Mouse (Mus musculus): ENCODE data around the gene Sh2b1. TPM values are rescaled to one million over a fixed set of nuclear protein-coding genes. Genes with fewer than 3 reads are reported as not detected.
A peak's percentile ranks its signal among the peaks of the same experiment; 100 is the strongest.

The Sh2b1 gene
- polyA plus RNA-seq, 1 experiment from 2014 or later: 40.9 TPM

DNA sequence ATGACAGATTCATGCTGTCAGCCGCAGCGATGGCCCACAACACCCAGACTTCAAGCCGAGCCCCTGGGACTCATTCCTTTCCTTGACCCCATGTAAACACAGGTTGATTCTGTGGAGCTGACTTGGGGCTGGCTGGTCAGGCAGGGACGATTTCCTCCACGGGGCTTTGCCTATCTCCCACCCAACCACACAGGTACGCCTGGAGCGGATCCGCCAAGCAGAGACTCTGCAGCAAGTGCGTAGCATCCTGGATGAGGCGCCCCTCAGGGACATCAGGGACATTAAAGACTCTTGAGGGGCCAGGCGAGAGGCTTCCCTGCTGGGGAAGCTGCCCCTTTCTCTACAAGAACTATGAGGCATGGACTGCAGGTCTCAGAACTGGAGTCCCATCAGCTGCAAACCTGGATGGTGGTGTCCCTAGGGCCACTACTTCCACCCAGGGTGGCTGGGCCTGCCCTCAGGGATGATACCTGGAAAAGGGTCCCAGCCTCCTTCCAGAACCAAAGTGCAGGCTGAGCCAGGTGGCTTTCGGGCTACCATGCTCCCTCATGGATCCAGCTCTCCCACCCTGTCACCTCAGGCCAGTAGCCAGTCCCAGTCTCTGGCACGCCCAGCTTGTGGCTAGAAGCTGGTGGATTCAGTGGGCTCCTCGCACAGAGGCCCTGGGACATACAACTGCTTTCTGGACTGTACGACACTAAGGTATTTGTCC, 30.0 kb downstream of the Sh2b1 start:
- Histone ChIP-seq H3K9ac (ENCODE audit: low read length) (no peak overlapping the region), H3K27ac (ENCODE audit: low read depth) (no peak overlapping the region), H3K27me3 (replicated peaks; ENCODE audit: control insufficient read depth, insufficient read depth, low read length) (no peaks in the 10 kb centered on the region), H3K36me3 (ENCODE audit: control insufficient read depth, insufficient read depth, low read length) (peaks cover 40% of the 10 kb centered on the region), H3K4me3 (ENCODE audit: low read depth, low read length) (no peak overlapping the region), H3K9me3 (ENCODE audit: control insufficient read depth, low read length) (no peaks in the 10 kb centered on the region), H3K4me2 (ENCODE audit: low read length) (no peak overlapping the region), H3K4me1 (replicated peaks; ENCODE audit: control insufficient read depth, insufficient read depth, low read length) (no peaks in the 10 kb centered on the region)
- WGBS: 93% methylated on average over 15 of the region's 15 CpGs
- ATAC-seq (replicated peaks; ENCODE audit: low FRiP score, low TSS enrichment, low read depth): no peak
- no peak for DNase-seq (ENCODE audit: low spot score)

DNA sequence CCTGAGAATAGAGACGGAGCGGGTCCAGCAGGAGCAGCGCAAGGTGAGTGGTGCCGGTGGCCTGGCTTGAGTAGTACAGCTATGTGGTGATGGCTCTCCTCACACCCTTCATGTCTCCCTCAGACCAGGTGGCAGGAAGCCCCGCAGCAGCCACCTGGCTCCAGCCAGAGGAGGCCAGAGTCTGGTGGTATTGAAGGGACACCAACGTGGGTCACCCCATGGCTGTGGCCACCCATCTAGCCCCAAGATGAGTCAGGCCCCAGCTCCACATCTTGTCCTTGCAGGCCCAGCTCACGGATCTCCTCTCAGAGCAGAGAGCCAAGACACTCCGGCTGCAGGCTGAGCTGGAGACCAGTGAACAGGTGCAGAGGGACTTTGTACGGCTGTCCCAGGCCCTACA, 30.7 kb downstream of the Sh2b1 start:
- H3K4me3 ChIP-seq (ENCODE audit: low read depth, low read length): no peak overlapping the region
- H3K4me2 ChIP-seq (ENCODE audit: low read length): no peak overlapping the region
- DNase-seq (ENCODE audit: low spot score) (no peak), ATAC-seq (replicated peaks; ENCODE audit: low FRiP score, low TSS enrichment, low read depth) (no peak)
- peaks cover 40% of the 10 kb centered on the region for H3K36me3 ChIP-seq (ENCODE audit: control insufficient read depth, insufficient read depth, low read length)
- WGBS: 90% methylated on average over 9 of the region's 9 CpGs
- no peaks in the 10 kb centered on the region for H3K9me3 ChIP-seq (ENCODE audit: control insufficient read depth, low read length)
- no peaks in the 10 kb centered on the region for H3K27me3 ChIP-seq (replicated peaks; ENCODE audit: control insufficient read depth, insufficient read depth, low read length)
- H3K9ac ChIP-seq (ENCODE audit: low read length): no peak overlapping the region
- H3K27ac ChIP-seq (ENCODE audit: low read depth): no peak overlapping the region
- H3K4me1 ChIP-seq (replicated peaks; ENCODE audit: control insufficient read depth, insufficient read depth, low read length): no peaks in the 10 kb centered on the region

DNA sequence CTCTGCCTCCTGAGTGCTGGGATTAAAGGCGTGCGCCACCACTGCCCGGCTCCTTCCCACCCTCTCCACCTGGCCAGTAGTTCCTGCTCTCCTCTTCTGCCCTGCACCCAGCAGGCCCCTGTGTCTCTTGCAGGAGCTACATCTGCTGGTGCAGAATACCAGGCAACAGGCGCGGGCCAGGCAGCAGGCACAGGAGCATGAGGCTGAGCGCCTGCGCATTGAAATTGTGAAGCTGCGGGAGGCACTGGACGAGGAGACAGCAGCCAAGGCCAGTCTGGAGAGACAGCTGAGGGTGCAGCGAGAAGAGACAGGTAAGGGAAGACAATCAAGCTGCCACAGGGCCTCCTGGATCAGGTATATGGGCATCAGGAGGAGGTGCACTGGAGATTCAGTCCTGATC, 31.2 kb downstream of the Sh2b1 start:
- Histone ChIP-seq H3K27ac (ENCODE audit: low read depth) (no peak overlapping the region), H3K27me3 (replicated peaks; ENCODE audit: control insufficient read depth, insufficient read depth, low read length) (no peaks in the 10 kb centered on the region), H3K9ac (ENCODE audit: low read length) (no peak overlapping the region), H3K4me3 (ENCODE audit: low read depth, low read length) (no peak overlapping the region), H3K4me1 (replicated peaks; ENCODE audit: control insufficient read depth, insufficient read depth, low read length) (no peaks in the 10 kb centered on the region), H3K36me3 (ENCODE audit: control insufficient read depth, insufficient read depth, low read length) (peaks cover 40% of the 10 kb centered on the region), H3K9me3 (ENCODE audit: control insufficient read depth, low read length) (no peaks in the 10 kb centered on the region), H3K4me2 (ENCODE audit: low read length) (no peak overlapping the region)
- 95% methylated on average over 10 of the region's 10 CpGs for WGBS
- no peak for DNase-seq (ENCODE audit: low spot score)
- no peak for ATAC-seq (replicated peaks; ENCODE audit: low FRiP score, low TSS enrichment, low read depth)

DNA sequence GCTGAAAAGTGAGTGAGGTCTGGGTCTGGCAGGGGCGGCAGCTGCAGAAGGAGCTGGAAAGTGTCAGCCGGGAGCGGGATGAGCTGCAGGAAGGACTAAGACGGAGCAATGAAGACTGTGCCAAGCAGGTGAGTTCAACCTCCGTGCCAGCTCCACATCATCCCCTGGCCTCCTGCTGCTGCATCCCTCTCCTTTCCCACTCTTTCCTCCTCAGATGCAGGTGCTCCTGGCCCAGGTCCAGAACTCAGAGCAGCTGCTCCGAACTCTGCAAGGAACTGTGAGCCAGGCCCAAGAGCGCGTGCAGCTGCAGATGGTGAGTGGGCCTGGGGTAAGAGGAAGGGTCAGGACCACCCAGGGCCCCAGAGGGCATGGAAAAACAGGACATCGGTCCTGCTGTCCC, 35.1 kb downstream of the Sh2b1 start:
- 77% methylated on average over 9 of the region's 9 CpGs for WGBS
- no peak overlapping the region for H3K4me2 ChIP-seq (ENCODE audit: low read length)

DNA sequence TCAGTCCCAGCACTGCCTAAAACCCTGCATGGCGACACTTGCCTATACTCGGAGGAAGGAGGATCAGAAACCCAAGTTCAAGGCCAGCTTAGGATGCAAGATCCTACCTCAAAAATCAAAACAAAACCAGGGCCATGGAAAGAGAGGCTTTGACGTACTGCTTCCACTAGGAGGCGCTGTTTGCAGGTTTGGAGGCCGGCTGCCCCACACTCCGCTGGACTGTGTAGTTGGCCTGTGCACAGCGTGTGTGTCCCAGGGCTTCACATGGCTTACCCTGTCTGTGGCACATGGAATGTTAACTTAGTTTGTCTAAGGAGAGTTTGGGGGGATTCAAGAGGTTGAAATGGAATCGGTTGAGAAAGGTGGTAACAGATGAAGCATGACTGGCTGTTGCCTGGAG, 38.4 kb downstream of the Sh2b1 start:
- ATAC-seq (replicated peaks; ENCODE audit: low FRiP score, low TSS enrichment, low read depth) (no peak), DNase-seq (ENCODE audit: low spot score) (peak; percentile 75)
- WGBS: 21% methylated on average over 8 of the region's 8 CpGs

More for the DNA sequence above, 35.1 kb downstream of the Sh2b1 start:
- no peaks in the 10 kb centered on the region for H3K27me3 ChIP-seq (replicated peaks; ENCODE audit: control insufficient read depth, insufficient read depth, low read length)
- H3K36me3 ChIP-seq (ENCODE audit: control insufficient read depth, insufficient read depth, low read length): peaks cover 24% of the 10 kb centered on the region
- ATAC-seq (replicated peaks; ENCODE audit: low FRiP score, low TSS enrichment, low read depth): no peak
- DNase-seq (ENCODE audit: low spot score): no peak
- H3K4me3 ChIP-seq (ENCODE audit: low read depth, low read length): no peak overlapping the region
- H3K9me3 ChIP-seq (ENCODE audit: control insufficient read depth, low read length): no peaks in the 10 kb centered on the region
- no peaks in the 10 kb centered on the region for H3K4me1 ChIP-seq (replicated peaks; ENCODE audit: control insufficient read depth, insufficient read depth, low read length)
- H3K9ac ChIP-seq (ENCODE audit: low read length): no peak overlapping the region
- no peak overlapping the region for H3K27ac ChIP-seq (ENCODE audit: low read depth)

DNA sequence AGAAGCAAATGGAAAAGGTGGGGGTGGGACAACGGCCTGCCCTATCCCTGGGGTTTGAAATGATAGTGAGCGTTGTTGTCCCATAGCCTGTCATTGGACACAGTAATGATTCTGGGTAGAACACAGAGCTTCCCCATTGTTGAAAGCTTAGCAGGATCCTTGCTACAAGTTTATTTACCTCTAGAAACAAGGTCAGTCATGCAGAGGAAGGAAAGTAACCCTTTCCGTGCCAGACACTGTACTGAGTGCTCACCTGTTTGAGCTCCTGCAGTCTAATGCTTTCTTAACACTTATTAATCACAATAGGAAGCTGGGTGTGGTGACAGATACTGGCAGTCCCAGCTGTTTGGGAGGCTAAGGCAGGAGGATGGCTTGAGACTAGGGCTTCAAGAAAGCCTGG, 39.4 kb downstream of the Sh2b1 start:
- DNase-seq (ENCODE audit: low spot score) (no peak), ATAC-seq (replicated peaks; ENCODE audit: low FRiP score, low TSS enrichment, low read depth) (no peak)
- WGBS: 86% methylated on average over 3 of the region's 3 CpGs
- no peak overlapping the region for H3K4me2 ChIP-seq (ENCODE audit: low read length)
- H3K36me3 ChIP-seq (ENCODE audit: control insufficient read depth, insufficient read depth, low read length): peaks cover 20% of the 10 kb centered on the region; the same call in 1 of the 2 replicates
- H3K9ac ChIP-seq (ENCODE audit: low read length): no peak overlapping the region
- H3K9me3 ChIP-seq (ENCODE audit: control insufficient read depth, low read length): no peaks in the 10 kb centered on the region
- no peaks in the 10 kb centered on the region for H3K4me1 ChIP-seq (replicated peaks; ENCODE audit: control insufficient read depth, insufficient read depth, low read length)
- H3K27me3 ChIP-seq (replicated peaks; ENCODE audit: control insufficient read depth, insufficient read depth, low read length): no peaks in the 10 kb centered on the region
- H3K27ac ChIP-seq (ENCODE audit: low read depth): no peak overlapping the region
- H3K4me3 ChIP-seq (ENCODE audit: low read depth, low read length): no peak overlapping the region

More for the DNA sequence above, 38.4 kb downstream of the Sh2b1 start:
- Histone ChIP-seq H3K4me1 (replicated peaks; ENCODE audit: control insufficient read depth, insufficient read depth, low read length) (no peaks in the 10 kb centered on the region), H3K27me3 (replicated peaks; ENCODE audit: control insufficient read depth, insufficient read depth, low read length) (no peaks in the 10 kb centered on the region), H3K4me2 (ENCODE audit: low read length) (no peak overlapping the region), H3K9me3 (ENCODE audit: control insufficient read depth, low read length) (no peaks in the 10 kb centered on the region), H3K36me3 (ENCODE audit: control insufficient read depth, insufficient read depth, low read length) (peaks cover 20% of the 10 kb centered on the region; the same call in 1 of the 2 replicates), H3K4me3 (ENCODE audit: low read depth, low read length) (no peak overlapping the region), H3K27ac (ENCODE audit: low read depth) (no peak overlapping the region), H3K9ac (ENCODE audit: low read length) (no peak overlapping the region)

DNA sequence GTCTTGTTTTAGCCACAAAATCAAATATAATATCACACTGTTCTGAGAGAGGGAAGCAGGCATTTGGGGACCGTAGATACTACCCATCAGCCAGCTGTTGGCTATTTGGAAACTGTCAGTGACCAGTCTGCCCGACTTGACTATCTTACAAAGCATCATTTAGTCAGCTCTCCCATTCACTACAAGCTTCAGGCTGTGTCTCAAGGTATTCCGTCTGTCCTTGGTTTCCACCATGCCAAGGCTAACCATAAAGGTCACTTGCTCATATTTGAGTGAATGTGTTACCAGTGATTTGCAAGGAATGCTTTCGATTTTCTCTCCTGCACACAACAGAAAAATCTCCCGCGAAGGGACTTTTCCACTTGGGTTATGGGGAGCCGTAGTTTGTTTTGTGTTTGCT, 40.5 kb downstream of the Sh2b1 start:
- Histone ChIP-seq H3K9ac (ENCODE audit: low read length) (no peak overlapping the region), H3K36me3 (ENCODE audit: control insufficient read depth, insufficient read depth, low read length) (peaks cover 20% of the 10 kb centered on the region; the same call in 1 of the 2 replicates), H3K9me3 (ENCODE audit: control insufficient read depth, low read length) (no peaks in the 10 kb centered on the region), H3K4me1 (replicated peaks; ENCODE audit: control insufficient read depth, insufficient read depth, low read length) (0 out of 2 replicates have a peak, but pooled peaks cover under 1% of the 10 kb centered on the region), H3K27me3 (replicated peaks; ENCODE audit: control insufficient read depth, insufficient read depth, low read length) (no peaks in the 10 kb centered on the region), H3K27ac (ENCODE audit: low read depth) (no peak overlapping the region), H3K4me2 (ENCODE audit: low read length) (no peak overlapping the region), H3K4me3 (ENCODE audit: low read depth, low read length) (no peak overlapping the region)
- 89% methylated on average over 7 of the region's 7 CpGs for WGBS
- ATAC-seq (replicated peaks; ENCODE audit: low FRiP score, low TSS enrichment, low read depth) (no peak), DNase-seq (ENCODE audit: low spot score) (no peak)

DNA sequence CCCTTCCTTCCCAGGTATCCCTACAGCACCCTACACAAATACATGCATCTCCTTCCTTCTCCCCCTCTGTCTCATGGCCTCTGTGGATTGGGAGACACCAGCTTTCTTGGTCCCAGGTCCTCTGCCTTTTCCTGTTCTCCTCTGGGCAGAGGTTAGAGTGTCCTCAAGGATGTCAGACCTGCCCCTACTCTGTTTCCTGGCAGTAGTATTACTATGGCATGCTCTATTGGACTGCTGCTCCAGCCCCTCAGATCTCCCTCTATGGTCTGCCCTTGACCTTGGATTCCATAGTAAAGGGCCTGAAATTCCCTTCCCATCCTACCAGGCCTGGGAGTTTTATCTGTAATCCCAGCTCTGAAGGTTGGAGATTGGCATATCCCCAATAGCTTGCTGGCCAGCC, 45.1 kb downstream of the Sh2b1 start:
- Histone ChIP-seq H3K9me3 (ENCODE audit: control insufficient read depth, low read length) (no peaks in the 10 kb centered on the region), H3K27ac (ENCODE audit: low read depth) (no peak overlapping the region), H3K36me3 (ENCODE audit: control insufficient read depth, insufficient read depth, low read length) (peaks cover 15% of the 10 kb centered on the region; the same call in 1 of the 2 replicates), H3K27me3 (replicated peaks; ENCODE audit: control insufficient read depth, insufficient read depth, low read length) (no peaks in the 10 kb centered on the region), H3K4me2 (ENCODE audit: low read length) (no peak overlapping the region), H3K4me3 (ENCODE audit: low read depth, low read length) (no peak overlapping the region), H3K9ac (ENCODE audit: low read length) (no peak overlapping the region), H3K4me1 (replicated peaks; ENCODE audit: control insufficient read depth, insufficient read depth, low read length) (peaks cover 12% of the 10 kb centered on the region)
- DNase-seq (ENCODE audit: low spot score): no peak
- no peak for ATAC-seq (replicated peaks; ENCODE audit: low FRiP score, low TSS enrichment, low read depth)

DNA sequence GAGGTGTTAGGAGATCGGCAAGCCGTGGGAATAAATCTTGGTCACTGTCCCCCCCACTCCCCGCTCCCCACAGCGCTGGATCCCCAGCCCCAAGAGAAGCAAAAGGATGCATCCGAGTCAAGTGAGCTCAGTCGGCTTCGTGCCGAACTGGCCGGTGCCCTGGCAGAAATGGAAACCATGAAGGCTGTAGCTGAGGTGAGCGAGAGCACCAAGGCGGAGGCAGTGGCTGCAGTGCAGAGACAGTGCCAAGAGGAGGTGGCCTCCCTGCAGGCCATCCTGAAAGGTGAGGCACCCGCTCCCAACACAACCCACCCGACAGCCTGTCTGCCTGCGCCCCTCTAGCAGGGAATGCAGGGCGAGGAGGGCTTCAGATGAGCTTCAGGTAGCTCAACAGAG, 45.7 kb downstream of the Sh2b1 start:
- DNase-seq (ENCODE audit: low spot score): no peak
- Histone ChIP-seq H3K9ac (ENCODE audit: low read length) (peak overlapping the region; percentile 84), H3K4me1 (replicated peaks; ENCODE audit: control insufficient read depth, insufficient read depth, low read length) (peaks cover 12% of the 10 kb centered on the region), H3K4me2 (ENCODE audit: low read length) (peak overlapping the region; percentile 71), H3K27ac (ENCODE audit: low read depth) (no peak overlapping the region), H3K9me3 (ENCODE audit: control insufficient read depth, low read length) (no peaks in the 10 kb centered on the region), H3K27me3 (replicated peaks; ENCODE audit: control insufficient read depth, insufficient read depth, low read length) (no peaks in the 10 kb centered on the region), H3K36me3 (ENCODE audit: control insufficient read depth, insufficient read depth, low read length) (peaks cover 9% of the 10 kb centered on the region; the same call in 1 of the 2 replicates), H3K4me3 (ENCODE audit: low read depth, low read length) (peak overlapping the region; percentile 69)
- ATAC-seq (replicated peaks; ENCODE audit: low FRiP score, low TSS enrichment, low read depth): peak; percentile 1; the same call in 1 of the 2 replicates
- WGBS: 29% methylated on average over 15 of the region's 15 CpGs

All from intestine, embryonic 14.5 days (tissue).